Mouse (Mus musculus) erythroblast, adult 5-6 weeks (primary cell): Measurements from ENCODE around the gene 9630041A04Rik. TPM values are rescaled to one million over a fixed set of nuclear protein-coding genes. Genes with fewer than 3 reads are reported as not detected.

Source experiments
- ATAC-seq: replicated peaks from 2 replicates; pipeline ENCODE4 v1.8.0; 2016; ENCODE audit warnings: moderate number of reproducible peaks, mild to moderate bottlenecking, moderate TSS enrichment, inconsistent platforms; ENCODE audit not compliant: poor library complexity, low FRiP score, severe bottlenecking
- total RNA-seq, 2 experiments: library from RNA; stranded (forward) in 1 of 2; stranded (reverse) in 1 of 2; fragments of 150-400 nt in 1 of 2; fragments of 200-764, 138-1000 nt in 1 of 2; gene quantifications; 2 replicates each; pipeline versions ENCODE4 v1.2.3 to v1.2.4; 2015 to 2017; ENCODE audit warnings: low replicate concordance in 2 of 2

9630041A04Rik gene
- total RNA-seq, 2 experiments from 2014 or later = not detected

DNA sequence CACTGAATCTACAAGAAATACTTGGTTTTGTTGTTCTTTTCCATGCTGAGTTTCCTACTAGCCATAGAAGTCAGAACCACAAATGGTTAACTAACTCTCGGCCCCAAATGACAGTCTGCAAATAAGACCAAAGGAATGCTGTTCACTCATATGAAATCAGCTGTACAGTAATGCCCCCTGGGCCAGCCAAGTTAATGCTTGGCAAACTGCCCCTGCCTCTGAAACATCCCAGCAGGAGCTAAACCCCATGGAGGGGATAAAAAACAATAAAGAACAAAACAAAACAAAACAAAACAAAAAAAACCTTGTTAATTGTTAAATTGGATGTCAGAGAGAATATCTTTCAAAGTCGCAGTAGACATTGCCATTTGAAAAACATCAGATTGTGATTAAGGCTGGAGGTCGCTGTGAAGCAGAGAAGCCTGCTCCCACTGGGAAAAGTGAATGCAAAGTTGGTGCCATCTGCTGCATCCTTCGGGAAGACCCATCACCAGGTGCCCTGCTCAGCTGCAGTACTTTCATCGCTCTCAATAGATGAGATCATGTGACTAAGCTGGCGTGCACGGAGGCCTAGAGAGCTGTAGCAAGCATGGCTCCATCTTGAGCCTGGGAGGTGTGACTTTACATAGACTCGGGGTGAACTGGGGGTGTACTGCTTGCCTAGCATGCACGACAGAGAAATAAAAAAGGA is 49.7 kb downstream of the 9630041A04Rik start:
- ATAC-seq = no peak

DNA sequence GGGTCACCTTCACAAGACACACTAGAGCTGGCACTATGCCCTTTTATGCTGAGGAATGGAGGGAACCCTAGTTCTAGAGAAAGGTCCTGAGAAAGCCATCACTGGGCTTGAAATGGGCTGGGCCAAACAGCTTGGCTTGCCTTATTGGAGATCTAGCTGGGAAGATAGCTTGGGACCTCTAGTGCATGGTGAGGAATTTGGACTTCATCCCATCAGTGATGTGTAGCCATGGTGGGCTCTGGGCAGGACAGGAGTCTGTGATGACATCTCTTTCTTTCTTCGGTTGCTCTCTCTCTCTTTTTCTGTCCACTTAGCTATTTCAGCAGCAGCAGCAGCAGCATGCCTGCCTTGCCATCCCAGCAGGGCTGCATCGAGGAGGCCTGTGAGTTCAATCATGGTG is 53.4 kb downstream of the 9630041A04Rik start:
- ATAC-seq = no peak

DNA sequence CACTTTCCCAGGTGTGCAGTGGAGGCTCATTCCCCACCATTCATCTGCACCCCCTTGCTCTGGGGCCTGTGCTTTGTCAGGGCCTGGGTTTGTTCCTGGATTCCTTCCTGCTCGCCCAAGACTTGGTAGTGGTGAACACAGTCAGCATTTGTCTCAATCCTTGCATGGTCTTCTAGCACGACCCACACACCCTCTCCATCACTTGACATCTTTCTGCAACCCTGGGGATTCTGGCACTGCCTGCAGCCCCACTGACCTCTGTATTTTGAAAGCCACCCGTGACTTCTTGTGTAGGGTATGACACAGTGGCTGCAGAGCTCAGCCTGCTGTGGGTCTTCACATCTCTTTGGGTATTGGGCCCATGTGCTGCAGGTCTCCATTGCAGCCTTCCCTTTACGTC is 57.1 kb downstream of the 9630041A04Rik start:
- ATAC-seq = no peak

DNA sequence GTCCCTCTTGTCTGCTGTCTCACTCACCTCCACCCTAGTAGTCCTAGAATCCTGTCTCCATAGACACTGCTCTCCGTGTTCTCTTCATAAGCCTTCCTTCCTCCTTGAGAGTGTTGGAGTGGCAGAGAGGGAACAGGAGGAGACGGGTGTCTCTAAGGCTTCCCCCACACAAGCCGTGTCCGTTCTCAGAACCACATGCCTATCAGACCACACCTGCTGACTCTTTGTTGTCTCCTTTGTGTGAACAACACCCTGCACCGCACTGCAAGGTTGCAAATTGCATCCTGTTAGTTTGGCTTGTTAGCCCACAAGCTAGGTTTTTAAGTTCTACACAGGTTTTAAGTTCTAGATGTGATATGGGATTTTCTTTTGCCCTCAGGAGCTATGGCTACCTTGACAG is 57.7 kb downstream of the 9630041A04Rik start:
- ATAC-seq = no peak

DNA sequence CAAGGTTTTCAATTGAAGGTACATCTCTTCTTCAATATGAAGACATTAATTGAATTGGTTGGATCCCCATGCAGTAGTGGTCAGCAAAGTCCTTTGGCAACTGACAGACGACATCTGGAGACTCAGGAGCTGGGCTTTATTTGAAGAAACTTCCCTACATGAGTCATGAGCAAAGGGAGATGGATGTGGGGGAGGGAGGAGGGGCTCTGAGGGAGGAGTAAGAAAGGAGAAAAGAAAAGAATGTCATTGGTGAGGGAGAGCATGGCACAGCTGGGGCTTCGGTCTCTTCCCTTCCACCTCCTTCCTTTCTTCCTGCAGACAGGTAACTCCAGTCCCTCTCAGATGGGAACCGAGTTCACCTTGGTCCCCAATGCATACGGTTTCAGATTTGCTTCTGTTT is 61.2 kb downstream of the 9630041A04Rik start:
- no peak for ATAC-seq

DNA sequence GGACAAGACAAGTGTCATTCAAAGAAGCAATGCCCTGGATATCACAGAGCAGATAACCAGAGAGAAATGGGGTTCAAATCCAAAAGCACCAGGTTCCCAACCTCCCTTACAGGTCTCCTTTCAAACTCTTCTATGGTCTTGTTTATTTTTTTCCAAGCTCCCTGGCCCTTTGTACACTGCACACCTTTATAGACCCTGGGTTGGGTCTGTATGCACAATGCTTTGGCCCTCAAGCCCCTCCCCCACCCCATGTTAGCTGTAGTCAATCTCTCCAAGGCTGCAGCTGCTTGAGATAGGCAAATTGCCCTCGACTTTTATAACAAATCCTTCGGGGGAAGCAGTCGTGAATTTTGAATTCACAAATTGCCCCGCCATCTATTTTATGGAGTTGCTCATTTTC is 63.2 kb downstream of the 9630041A04Rik start:
- no peak for ATAC-seq

DNA sequence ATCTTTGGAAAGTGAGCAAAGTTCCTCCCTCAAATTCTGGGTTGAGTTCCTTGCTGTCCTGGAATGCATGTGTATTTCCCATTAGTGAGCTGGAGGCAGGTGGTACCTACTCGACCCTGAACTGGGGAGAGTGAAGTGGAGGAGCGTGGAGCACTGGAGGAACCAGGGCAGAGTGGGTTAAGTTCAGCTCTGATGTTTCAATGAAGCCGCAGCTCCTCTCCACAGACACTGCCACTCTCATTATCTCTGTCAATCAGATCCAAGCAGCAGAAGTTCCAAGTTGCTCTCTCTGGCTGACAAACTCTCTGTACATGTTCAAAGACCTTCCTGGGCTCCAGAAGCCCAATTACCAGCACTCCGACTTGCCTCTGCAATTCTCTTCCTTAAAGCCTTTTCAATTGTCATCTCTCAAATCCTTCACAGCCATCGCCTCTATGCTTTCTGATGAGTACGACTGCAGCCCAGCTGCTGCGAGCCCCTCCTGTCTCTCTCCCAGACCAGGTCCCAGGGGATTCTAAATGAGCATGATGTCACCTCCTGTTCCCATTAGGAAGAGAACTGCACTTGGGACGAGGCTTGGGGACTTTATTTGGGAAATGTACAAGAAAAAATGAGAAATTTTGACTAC is 72.4 kb downstream of the 9630041A04Rik start:
- ATAC-seq = no peak

DNA sequence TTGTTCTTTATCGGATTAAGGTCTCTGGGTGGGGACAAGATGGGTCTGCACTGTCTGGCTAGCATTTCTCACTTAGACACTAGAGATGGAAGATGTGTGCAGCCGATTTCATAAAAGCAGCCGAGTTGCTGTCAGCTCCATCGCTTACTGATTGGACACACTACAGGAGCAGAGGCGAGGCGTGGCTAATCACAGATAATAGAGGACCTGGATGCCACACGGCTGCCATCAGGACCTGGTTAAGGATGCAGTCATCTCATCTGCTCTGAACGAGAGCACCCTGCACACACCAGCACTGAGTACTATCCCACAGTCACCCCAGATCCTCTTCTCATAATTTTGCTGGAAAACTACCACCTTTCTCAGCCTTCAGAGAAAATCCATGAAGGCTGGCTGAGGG is 73.2 kb downstream of the 9630041A04Rik start:
- no peak for ATAC-seq

DNA sequence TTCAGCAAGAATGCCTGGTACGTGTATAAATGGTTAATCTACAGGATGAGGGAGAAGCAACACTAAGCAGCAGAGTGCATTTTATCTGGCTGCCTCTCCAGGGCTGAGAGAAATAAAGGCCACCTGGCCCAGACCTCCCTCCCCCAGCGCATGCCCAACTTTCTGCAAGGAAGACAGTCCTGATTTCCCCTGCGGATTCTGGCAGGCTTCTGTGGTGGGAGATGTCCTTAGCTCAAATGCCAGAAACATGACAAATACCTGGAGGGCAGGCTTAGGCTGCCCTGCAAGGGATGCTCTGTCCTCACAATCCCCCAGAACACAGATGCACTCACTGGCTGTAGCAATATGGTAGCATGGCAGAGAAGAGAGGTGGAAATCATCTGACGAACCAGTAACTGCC is 76.4 kb downstream of the 9630041A04Rik start:
- no peak for ATAC-seq

DNA sequence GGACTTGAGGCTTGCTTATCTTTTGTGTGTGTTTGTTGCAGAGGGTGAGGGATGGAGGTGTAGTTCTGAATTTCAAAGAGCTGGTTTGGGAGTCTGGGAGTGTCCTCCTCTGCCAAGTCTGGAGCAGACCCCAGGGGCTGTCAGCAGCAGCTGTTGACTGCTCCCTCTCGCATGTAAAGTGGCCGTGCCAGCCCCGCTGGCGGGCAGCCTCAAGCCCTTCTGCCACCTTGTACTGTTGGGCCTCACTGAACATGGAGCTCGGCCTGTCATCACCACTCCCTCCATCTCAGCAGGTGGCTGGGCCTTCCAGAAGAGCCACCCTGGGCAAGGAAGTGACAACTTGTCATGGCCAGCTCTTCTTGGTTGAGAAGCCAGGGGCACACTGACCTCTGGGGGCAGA is 77.4 kb downstream of the 9630041A04Rik start:
- no peak for ATAC-seq

DNA sequence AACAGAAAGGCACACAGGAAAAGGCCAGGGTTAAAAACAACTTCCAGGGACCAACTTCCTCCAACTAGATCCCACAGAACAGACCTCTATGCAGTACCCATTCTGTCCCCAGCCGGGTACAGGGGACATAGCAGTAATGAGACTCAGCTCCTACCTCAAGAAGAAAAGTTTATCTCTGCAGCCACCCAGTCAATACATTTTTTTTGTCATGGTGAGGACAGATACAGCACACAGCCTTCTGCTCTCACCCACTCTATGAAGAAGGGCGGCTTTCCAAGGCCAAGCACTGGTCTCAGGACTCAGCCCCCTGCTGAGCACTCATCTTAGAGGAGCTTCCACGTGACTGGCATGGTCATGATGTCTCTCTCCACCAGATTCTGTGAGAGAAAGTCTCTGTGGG is 78.5 kb downstream of the 9630041A04Rik start:
- ATAC-seq = peak; percentile 41; the same call in 1 of the 2 replicates

DNA sequence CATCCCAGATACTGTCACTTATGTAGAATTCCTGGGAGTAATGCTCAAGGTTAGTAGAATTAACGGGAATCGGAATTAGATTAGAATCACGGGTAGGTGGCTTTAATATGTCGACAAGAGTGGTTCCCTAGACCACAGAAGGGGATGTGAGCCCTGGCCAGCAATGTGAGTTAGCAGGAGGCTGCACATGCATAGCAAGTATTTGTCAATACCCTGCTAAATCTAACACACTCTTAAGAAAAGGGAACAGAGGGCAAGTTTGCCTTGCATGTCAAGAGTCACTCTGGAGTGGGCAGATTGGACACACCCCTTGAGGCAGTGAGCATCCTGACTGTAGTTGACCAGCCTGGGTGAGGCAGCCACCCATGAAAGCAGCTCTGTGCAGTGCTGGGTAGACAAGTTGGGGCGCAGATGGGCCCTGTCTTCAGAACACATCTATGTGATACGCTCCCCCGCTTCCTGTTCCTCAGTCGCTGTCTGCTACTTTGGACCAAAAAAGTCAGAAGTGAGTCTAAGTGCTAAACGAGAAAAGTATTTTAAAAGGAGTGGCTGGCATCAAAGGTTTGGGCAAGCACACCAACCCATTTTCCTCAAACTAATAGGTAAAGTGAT is 80.5 kb downstream of the 9630041A04Rik start:
- ATAC-seq = no peak

DNA sequence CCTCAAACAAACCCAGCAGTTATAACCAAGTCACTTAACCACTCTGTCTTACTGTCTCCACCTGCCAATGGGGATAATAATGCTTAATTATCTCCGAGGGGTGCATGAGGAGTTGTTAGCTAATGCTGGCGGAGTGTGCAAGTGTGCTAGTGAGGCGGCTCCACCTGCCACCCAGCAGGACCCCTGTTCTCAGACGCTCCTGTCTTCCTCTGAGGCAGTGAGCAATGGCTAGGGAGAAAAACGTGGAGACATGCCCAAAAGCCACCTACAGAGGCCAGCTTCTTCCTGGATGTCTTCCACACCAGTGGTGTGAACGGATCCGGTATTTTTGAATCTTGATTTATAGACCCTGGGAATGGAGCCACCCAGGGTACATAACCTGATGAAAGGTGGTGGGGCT is 83.7 kb downstream of the 9630041A04Rik start:
- no peak for ATAC-seq

DNA sequence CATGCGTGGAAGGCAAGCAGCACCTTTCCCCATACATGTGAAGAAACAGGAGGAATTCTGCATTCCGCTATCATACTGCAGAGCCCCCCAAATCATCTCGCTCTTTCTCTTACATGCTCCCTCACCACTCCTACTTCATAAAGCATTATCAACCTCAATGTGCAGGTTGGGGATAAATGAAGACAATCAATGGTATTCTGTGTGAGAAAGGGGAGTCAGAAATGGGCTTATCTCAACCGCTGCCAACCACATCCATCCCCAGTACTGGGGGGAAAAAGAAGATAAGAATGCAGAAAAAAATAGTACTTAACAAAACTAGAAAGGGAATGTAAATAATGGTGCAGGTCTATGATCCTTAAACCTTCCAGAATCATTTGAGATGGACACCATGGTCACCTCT is 84.2 kb downstream of the 9630041A04Rik start:
- 0 out of 2 replicates have a peak, but pooled peaks have one; percentile 41 for ATAC-seq

DNA sequence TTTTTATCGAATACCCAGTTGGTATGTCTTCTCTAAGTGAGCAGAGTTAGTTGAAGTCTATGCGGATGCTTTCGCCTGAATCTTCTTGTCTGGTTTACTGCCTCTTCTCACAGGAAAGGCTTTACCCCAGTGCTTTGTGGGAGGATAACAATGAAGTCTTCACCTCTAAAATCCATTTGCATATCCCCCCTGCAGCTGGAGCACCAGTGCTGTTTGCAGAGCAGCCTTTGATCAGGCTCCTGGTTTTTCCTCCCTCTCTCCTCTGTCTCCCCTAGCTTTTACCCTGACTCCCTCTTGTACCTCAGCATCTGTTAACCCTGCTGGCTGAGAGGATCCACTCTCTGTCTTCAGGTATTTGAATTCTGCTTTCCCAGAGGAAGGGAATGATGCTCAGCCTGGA is 88.5 kb downstream of the 9630041A04Rik start:
- ATAC-seq = no peak

DNA sequence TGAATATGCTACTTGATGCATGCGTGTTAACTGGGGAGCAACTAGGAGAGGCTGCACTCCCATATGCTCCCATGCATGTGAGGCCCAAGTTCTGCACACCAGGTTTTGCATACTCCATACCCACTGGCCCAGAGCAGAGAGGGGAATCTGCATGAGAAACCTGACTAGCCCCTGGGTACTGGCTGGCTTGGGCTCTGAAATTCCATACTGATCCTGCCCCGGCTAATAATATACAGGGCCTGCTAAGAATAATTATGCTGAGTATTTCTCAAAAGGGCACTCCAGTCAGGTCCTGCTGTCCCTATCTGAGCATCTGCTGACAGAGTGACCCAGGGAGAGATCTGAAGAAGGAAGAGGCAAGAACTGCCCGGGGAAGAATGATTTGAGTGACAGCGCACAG is 92.9 kb downstream of the 9630041A04Rik start:
- no peak for ATAC-seq

DNA sequence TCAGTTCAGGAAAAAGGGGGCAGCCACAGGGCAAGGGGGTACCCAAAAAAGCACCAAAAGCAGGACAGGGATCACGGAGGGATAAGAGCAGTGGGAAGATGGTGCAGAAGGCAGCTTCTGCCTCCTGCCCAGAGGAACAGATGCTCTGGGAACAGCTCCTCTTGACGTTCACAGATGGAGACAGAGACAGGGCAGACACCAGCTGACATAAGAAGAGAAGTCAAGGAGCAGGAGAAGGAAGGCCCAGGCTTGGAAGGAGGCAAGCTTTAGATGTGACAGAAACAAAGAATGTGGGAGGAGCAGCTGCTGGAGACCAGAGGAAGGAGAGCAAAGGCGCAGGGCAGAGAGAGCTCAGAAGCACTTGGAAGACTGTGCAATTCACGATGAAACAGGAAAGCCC is 94.6 kb downstream of the 9630041A04Rik start:
- no peak for ATAC-seq

DNA sequence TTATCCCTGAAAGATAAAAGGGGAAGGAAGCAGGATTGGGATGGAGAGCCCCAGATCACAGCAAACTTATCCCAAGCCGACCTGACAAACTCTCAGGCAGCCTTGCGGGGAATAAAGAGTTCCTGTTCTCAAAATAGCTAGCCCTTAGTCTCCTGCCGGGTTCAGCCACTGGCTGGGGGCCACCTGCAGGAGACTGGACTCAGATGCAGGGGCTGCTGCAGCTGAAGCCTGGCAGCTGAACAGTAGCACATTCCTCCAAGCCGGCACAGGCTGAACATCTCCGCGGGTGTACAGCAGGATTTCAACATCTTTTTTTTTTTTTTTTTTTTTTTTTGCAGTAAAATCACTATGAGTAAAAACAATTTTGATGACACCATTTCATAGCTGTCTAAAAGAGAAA is 110.2 kb downstream of the 9630041A04Rik start:
- no peak for ATAC-seq

DNA sequence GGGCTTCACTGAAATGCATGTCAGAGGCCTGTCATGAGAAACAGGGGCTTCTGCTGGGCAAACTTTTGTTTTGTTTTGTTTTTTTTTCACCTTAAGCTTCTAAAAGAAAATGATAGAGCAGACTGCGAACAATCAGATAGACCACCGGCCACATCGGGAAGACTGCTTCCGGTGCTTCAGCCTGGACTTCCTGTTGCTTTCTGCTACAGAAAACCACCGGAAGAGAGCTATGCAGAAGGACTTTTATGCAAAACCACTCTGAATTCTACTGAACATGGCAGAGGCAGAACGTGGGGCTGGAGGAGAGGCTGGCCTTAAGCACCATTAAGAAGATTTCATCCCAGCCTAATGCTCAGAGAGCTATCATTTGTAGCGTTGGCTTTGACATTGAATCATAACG is 110.7 kb downstream of the 9630041A04Rik start:
- no peak for ATAC-seq

DNA sequence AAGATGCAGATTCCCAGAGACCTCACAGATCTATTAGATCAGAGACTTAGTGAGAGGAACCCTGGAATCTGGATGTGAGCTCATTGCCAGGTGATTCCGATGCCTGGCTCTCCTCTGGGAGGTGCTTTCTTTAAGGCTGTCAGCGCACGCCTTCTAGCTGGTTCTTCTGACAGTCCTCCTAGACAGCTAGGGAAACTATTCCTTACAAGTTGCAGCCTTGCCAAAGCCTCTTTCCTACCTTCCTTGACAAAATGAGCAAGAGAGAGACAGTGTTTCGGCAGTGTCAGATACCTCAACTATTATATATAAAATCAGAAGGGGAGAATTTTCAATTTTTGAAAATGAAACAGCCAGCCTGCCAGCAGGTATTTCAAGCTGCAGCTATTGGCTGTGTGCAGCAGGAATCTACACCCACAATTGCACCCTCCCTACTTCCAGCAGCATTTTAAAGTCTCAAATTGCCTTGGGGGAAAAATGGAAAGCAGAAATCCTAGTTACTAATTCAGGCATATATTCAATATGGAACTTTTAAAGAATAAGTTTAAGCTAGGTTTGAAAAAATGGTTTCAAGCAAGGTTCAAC is 115.3 kb downstream of the 9630041A04Rik start:
- no peak for ATAC-seq

DNA sequence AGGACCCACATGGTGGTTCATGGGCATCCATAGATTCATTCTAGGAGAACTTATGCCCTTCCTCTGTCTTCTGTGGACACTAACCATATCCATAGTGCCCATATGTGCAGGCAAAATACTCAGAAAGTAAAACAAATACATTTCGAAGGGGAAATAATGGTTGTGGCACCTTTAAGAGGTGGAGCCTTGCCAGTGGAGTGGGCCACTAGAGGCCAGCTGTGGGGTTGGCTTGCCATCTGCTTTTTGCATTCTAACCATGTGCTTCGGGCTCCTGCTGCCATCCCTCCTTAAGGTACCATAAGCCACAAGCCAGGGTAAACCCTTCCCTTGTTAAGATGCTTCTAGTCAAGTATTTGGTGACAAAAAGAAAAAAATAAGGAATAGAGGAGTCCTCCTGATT is 119.5 kb downstream of the 9630041A04Rik start:
- no peak for ATAC-seq
